Mouse (Mus musculus): ENCODE data around the gene Gpr137.

GRCm38 (mm10) chr19:6899641-6900040 lies 42.6 kb downstream of the Gpr137 start:
- TF ChIP-seq REST (IDR thresholded peaks at IDR 0.05; ENCODE audit: insufficient read depth, insufficient read length) (no peak), POLR2AphosphoS2 (IDR thresholded peaks at IDR 0.05; ENCODE audit: insufficient read length, low read depth) (no peak)

Data from myocyte (in vitro differentiated cells).